Mouse (Mus musculus): ENCODE data around the gene Cpsf7. TPM values are rescaled to one million over a fixed set of nuclear protein-coding genes. Genes with fewer than 3 reads are reported as not detected.
"Not testable (repeated sequence)": the region's sequence is repeated elsewhere in the genome, so short reads cannot be mapped to it uniquely, and the experiment has no call there.

Gene Cpsf7
- total RNA-seq, 2 experiments from 2014 or later, result 80.9 to 81.7 TPM

DNA sequence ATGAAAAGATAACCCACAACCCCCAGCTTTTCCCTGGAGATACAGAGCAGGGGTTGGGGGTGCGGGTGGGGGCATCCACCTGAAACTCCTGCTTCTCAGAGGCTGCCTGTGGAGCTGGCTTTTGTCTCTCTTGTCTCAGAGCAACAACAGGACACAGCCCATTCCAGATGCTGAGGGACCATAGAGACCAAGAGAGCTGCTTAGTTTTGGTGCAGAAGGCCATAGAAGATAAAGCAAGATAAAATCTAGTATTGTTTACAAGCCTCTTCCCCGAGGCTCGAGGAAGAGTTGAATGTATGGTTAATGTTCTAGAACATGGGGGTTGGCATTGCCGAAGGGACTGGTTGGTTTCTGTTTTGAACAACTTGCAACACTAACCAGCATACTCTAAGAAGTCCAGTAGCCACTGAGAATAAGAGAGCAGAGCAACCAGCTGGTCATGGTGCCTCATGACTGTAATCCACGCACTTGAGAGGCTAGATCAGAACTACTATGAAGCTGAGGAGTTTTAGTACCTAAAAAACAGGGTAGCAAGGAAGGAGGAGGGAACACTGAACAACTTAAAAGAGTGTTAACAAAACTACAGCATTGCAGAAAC, 1.5 kb upstream of the Cpsf7 start:
- H3K27ac ChIP-seq, result no peak overlapping the region
- H3K4me3 ChIP-seq, result peak overlapping the region; percentile 78
- no peak for TF ChIP-seq CTCF (conservative IDR thresholded peaks at IDR 0.05)
- no peak for DNase-seq (ENCODE audit: low spot score in 2 of 2)

DNA sequence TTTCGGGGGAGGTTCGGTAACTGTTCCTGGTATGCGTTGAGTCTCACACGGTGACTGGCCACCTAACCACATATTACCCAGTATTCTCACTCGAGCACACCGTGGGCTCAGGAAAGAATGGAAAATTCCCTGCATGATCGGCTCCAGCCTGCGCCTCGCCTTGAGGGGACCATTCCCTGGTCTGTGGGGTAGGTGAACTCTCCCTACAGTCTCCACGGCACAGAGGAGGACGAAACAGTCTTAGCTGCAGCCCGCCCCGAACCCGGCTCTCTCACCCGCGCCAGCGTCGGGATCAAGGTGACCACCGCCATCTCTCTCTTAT, 321 bp upstream of the Cpsf7 start:
- DNase-seq (ENCODE audit: low spot score in 2 of 2), result no peak

DNA sequence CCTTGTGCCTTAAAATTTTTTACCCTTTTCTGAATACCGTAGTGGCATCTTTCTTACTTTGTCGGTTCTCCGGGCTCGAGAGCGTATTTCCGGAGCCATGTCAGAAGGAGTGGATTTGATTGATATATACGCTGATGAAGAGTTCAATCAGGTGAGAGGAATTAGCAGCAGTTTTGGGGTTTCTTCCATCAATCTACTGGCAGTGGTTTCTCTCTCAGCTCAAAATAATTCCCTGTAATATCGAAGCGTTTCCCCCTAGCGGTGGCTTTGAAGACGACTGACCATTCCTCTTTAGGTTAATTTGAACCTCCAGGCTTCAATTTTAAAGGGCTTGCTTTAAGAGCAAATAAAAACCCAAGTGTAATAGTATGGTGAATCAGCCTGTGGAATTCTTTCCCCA, 844 bp downstream of the Cpsf7 start, which contains the start of gene Sdhaf2:
TSS of gene Sdhaf2 (minus strand) at position 233 of the 400 bp plus-strand sequence.
- TF ChIP-seq CTCF (conservative IDR thresholded peaks at IDR 0.05), result peak; percentile 81
- H3K4me3 ChIP-seq, result peak within 1 kb of the TSS; percentile 78
- DNase-seq (ENCODE audit: low spot score in 2 of 2), result peak; percentile 28 to 48
- peak within 1 kb of the TSS; percentile 99 for H3K27ac ChIP-seq

More for the DNA sequence above, 321 bp upstream of the Cpsf7 start:
- TF ChIP-seq CTCF (conservative IDR thresholded peaks at IDR 0.05), result no peak
- peak overlapping the region; percentile 99 for H3K27ac ChIP-seq
- H3K4me3 ChIP-seq, result peak overlapping the region; percentile 78

DNA sequence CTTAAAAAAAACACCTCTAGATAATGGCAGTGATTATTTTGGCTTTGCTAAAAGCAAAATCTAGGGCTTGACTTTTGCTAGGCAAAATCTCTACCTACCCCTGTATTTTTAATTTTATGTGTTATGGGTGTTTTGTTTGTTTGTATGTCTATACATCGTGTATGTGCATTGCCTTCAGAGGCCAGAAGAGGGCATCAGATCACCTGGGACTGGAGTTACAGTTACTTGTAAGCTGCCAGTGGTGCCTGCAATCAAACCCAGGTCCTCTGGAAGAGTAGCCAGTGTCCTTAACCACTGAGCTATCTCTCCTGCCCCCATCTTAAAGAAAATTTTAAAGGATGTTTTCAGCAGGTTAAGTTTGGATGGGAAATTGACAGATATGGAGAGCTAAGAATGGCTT, 5.0 kb downstream of the Cpsf7 start:
- H3K27ac ChIP-seq, result no peak overlapping the region
- peak; percentile 56 for TF ChIP-seq CTCF (conservative IDR thresholded peaks at IDR 0.05)
- no peak overlapping the region for H3K4me3 ChIP-seq

DNA sequence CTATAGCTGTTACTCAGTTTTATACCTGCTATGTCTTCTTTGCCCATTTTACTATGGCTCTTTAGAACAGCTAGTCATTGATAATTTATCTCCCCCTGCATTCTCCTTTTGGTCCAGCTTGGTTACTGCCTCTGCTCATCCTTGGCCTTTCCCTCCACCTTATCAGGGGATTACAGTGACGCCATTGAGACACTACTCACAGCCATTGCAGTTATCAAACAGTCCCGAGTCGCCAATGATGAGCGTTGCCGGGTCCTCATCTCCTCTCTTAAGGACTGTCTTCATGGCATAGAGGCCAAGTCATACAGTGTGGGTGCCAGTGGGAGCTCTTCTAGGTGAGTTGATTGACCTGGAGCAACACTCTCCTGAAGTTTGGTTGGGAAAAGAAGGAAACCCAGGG, 14.4 kb downstream of the Cpsf7 start:
- DNase-seq (ENCODE audit: low spot score in 2 of 2), result no peak
- Histone ChIP-seq H3K27ac (no peak overlapping the region), H3K4me3 (no peak overlapping the region)
- no peak for TF ChIP-seq CTCF (conservative IDR thresholded peaks at IDR 0.05)

More for the DNA sequence above, 5.0 kb downstream of the Cpsf7 start:
- DNase-seq (ENCODE audit: low spot score in 2 of 2), result no peak

DNA sequence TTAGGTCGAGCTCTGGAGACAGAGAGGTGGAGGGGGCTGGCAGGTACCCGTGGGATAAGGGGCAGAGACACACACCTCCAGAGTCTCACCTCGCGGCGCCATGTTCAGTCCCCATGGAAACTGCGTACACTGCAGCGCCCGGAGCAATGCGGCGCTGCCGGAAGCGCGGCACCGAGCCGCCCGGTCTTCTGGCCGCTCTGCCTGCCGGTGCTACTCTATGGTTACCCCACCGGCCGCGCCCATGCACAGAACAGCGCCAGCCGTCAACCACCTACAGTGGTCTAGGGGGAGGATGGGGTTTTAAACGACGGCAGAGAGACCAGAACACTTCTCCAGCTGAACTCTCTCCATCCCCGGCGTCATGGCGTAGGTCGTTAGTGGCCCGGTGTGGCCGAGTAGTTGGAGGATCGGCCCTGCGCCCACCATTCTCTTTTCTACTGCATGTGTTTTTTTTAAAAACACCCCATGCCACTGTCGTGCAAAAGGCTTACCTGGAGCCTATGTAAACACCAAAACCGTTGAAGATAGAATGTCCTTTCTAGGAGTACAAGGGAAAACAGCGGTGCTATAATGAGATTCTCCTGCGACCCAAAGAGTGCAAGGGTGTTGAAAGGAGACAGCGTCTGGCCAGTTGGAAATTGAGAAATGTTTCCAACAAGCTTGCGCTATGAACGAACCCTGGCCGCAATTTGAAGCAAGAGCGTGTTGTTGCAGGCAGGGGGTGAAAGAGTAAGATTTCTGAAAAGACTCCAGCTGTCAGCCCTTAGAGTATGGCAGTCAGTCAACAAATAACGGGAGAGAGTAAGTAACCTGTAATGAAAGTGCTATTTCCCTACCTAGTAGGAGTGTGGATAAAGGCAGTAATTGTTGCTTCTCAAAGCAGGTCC, 30.8 kb downstream of the Cpsf7 start, which contains the start of gene Tmem216:
TSS of gene Tmem216 (minus strand) at position 615 of the 887 bp plus-strand sequence.
- peak within 1 kb of the TSS; percentile 91 for H3K27ac ChIP-seq
- peak; percentile 79 to 87 for DNase-seq (ENCODE audit: low spot score in 2 of 2)
- peak; percentile 23; the same call in 1 of the 2 replicates for TF ChIP-seq CTCF (conservative IDR thresholded peaks at IDR 0.05)
- peak within 1 kb of the TSS; percentile 79 for H3K4me3 ChIP-seq

DNA sequence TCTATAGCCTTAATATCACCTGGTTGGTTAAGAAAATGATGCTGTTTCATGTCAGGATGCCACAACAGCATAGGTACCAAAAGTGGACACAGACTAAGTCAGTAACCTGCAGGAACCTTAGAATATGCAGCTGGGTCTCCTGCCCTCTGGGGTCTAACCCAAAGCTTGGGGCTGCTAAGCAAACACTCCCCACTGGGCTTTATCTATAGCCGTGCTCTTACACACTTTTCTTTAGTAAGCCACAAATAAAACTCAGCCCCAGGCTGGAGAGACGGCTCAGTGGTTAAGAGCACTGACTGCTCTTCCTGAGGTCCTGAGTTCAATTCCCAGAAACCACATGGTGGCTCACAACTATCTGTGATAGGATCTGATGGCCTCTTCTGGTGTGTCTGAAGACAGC, 31.9 kb downstream of the Cpsf7 start:
- DNase-seq (ENCODE audit: low spot score in 2 of 2), result no peak
- TF ChIP-seq CTCF (conservative IDR thresholded peaks at IDR 0.05), result no peak
- peak overlapping the region; percentile 91; the same call in 1 of the 2 replicates for H3K27ac ChIP-seq
- H3K4me3 ChIP-seq, result no peak overlapping the region

DNA sequence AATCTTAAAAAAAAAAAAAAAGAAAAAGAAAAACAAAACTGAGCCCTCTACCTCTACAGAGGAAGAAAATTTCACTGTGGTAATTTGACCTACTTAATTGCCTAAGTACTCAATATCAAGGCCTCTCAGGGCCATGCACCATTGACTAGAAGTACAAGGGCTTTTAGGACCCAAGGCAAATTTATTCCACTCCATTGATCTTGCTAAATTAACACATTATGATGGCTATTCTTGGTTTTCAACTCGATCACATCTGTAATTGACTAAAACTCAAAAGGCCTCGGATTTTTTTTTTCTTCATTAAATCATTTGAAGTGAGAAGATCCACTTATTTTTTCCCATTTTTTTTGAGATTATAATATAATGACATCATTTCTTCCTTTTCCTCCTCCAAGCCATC, 32.4 kb downstream of the Cpsf7 start:
- no peak for DNase-seq (ENCODE audit: low spot score in 2 of 2)
- Histone ChIP-seq H3K4me3 (no peak overlapping the region), H3K27ac (no peak overlapping the region)
- TF ChIP-seq CTCF (conservative IDR thresholded peaks at IDR 0.05), result no peak

DNA sequence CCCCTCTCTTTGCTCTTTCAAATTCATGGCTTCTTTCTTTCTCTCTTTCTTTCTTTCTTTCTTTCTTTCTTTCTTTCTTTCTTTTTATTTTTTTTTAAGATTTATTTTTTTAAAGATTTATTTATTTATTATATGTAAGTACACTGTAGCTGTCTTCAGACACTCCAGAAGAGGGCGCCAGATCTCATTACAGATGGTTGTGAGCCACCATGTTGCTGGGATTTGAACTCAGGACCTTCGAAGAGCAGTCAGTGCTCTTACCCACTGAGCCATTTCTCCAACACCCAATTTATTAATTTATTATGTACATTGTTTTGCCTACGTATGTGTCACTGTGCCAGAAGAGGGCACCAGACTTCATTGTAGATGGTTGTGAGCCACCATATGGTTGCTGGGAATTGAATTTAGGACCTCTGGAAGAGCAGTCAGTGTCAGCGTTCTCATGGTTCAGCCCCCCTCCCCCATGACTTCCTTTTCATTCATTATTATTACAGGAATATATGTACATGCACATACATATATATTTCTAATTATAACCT, 32.8 kb downstream of the Cpsf7 start:
- TF ChIP-seq CTCF (conservative IDR thresholded peaks at IDR 0.05), result peak; percentile 68
- not testable (repeated sequence) for H3K27ac ChIP-seq; DNase-seq (ENCODE audit: low spot score in 2 of 2); H3K4me3 ChIP-seq

DNA sequence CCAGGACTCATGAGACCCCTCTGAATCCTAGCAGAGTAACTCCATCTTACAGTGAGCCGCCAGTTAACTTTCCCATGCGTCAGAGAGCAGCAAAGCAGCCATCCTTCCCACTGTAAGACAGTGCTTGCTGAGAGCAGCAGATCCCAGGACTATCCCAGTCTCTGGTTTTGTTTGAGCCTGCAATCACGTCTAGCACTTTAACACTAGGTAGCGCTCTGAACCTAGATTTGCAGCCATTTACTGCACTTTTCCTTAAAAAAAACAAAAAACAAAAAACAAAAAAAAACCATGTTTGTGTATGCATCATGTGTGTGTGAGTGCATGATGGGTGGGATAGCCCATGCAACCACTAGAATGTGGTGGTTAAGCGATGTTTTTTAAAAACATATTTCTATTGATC, 35.0 kb downstream of the Cpsf7 start:
- DNase-seq (ENCODE audit: low spot score in 2 of 2), result no peak
- TF ChIP-seq CTCF (conservative IDR thresholded peaks at IDR 0.05), result peak; percentile 65
- Histone ChIP-seq H3K27ac (no peak overlapping the region), H3K4me3 (no peak overlapping the region)

DNA sequence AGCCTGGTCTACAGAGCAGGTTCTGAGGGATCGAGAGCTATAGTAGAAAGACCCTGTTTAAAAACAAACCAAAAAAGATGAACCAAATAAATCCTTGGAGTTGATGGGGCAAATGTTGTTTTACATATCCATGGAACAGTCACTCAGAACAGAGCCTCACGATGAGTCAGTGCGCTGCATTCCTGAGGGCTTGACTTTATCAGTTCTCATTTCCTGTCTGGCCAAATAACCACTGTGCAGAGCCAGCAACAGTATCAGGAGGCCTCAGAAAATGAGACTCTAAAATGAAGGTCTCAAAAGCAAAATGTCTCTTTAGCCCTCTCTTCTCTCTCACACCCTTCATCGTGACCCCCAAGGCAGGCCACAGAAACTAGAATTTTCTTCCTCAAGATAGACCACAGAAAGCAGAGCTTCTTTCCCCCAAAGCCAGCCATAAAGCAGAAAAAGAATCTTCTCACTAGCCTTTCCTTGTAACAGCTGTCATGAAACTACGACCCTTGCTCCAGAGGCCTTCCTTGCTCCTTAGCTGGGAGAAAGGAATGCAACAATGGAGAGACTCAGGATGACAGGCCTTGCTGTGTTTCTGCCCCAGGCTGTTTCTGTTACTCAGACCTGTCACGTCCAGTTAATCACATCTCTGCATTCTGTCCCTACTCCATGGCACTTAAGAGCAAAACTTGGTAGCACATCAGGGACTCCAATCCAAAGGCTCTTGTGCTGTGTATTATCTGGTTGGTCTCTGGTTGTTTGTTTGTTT, 36.7 kb downstream of the Cpsf7 start:
- Histone ChIP-seq H3K27ac (no peak overlapping the region), H3K4me3 (no peak overlapping the region)
- no peak for DNase-seq (ENCODE audit: low spot score in 2 of 2)
- no peak for TF ChIP-seq CTCF (conservative IDR thresholded peaks at IDR 0.05)

DNA sequence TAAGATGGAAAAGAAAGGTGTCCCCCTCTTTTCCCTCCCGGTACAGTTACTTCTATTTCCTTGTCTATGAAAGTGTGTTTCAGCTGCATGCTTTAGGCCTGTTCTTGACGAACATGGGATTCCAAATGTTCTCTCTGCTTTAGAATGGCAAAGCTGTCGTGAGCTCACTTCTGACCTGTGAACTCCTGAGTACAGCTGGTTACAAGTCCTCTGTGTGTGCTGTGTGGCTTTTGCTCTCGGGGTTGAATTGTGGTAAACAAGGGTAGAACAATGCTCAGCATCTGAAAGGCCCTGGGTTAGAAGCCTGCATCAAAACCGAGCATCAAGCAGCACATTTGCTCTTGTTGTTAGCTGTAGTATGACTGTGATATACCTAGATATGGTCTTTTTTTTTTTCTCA, 37.3 kb downstream of the Cpsf7 start:
- H3K27ac ChIP-seq, result no peak overlapping the region
- TF ChIP-seq CTCF (conservative IDR thresholded peaks at IDR 0.05), result no peak
- no peak overlapping the region for H3K4me3 ChIP-seq
- DNase-seq (ENCODE audit: low spot score in 2 of 2), result no peak

DNA sequence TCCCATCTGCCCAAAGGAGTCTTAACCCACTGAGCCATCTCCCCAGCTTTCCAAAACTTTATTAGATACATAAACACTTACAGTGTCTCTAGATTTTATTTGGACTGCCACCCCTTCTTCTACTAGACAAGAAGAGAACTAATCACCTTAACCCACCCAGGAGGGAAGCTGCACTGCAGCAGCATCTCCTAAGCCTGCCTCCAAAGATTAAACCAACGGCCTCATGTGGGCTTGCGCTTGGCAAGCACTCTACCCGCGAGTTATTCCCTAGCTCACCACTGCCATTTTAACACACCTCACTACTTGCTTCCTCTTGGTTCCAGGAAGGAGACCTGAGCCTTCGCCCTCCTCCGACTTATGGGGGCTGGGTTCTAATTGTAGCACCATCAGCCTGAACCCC, 39.2 kb downstream of the Cpsf7 start:
- no peak for DNase-seq (ENCODE audit: low spot score in 2 of 2)
- no peak overlapping the region for H3K4me3 ChIP-seq
- TF ChIP-seq CTCF (conservative IDR thresholded peaks at IDR 0.05), result no peak
- H3K27ac ChIP-seq, result no peak overlapping the region
